Mouse (Mus musculus) cerebellum, postnatal 14 days (tissue): ENCODE data around the gene Prss56.
A peak's percentile ranks its signal among the peaks of the same experiment; 100 is the strongest.

ENCODE experiments used
- DNase-seq, 2 experiments: peaks; one replicate each; pipeline ENCODE4 v3.0.0; 2021; ENCODE audit warnings: mixed read lengths in 2 of 2

The Prss56 gene

GRCm38 (mm10) chr1:87183013-87183412 lies at the start of gene Prss56:
Gene Prss56 (plus strand): TSS chr1:87183313.
- no peak for DNase-seq

GRCm38 (mm10) chr1:87141550-87141949 lies 41.6 kb upstream of the Prss56 start:
- DNase-seq: no peak

- peak in 1 of 2 experiments; percentile 59 for DNase-seq
Measured at GRCm38 (mm10) chr1:87142456-87142855, 40.7 kb upstream of the Prss56 start.

- no peak for DNase-seq
Measured at GRCm38 (mm10) chr1:87143141-87143540, 40.0 kb upstream of the Prss56 start.

- DNase-seq: no peak
Measured at GRCm38 (mm10) chr1:87149422-87149821, 33.7 kb upstream of the Prss56 start.

- no peak for DNase-seq
Measured at GRCm38 (mm10) chr1:87151286-87151685, 31.8 kb upstream of the Prss56 start.

- no peak for DNase-seq
Measured at GRCm38 (mm10) chr1:87153776-87154500, 29.2 kb upstream of the Prss56 start.

GRCm38 (mm10) chr1:87154501-87155120 lies 28.5 kb upstream of the Prss56 start:
- no peak for DNase-seq

- no peak for DNase-seq
Measured at GRCm38 (mm10) chr1:87155531-87156198, 27.4 kb upstream of the Prss56 start.

GRCm38 (mm10) chr1:87156199-87156587 lies 26.9 kb upstream of the Prss56 start, which contains the start of gene Ecel1:
Gene Ecel1 (minus strand): TSS chr1:87156521.
- no peak for DNase-seq

- no peak for DNase-seq
Measured at GRCm38 (mm10) chr1:87159396-87159795, 23.7 kb upstream of the Prss56 start.

GRCm38 (mm10) chr1:87164164-87164795 lies 18.8 kb upstream of the Prss56 start:
- DNase-seq: no peak

- no peak for DNase-seq
Measured at GRCm38 (mm10) chr1:87164796-87165184, 18.3 kb upstream of the Prss56 start.

GRCm38 (mm10) chr1:87170458-87170857 lies 12.7 kb upstream of the Prss56 start:
- no peak for DNase-seq

- no peak for DNase-seq
Measured at GRCm38 (mm10) chr1:87171312-87171711, 11.8 kb upstream of the Prss56 start.

- no peak for DNase-seq
Measured at GRCm38 (mm10) chr1:87172316-87172715, 10.8 kb upstream of the Prss56 start.

GRCm38 (mm10) chr1:87174006-87174955 lies 8.8 kb upstream of the Prss56 start:
- peak; percentile 74 to 79 for DNase-seq

GRCm38 (mm10) chr1:87175852-87176292 lies 7.2 kb upstream of the Prss56 start:
- peak; percentile 46 to 61 for DNase-seq

GRCm38 (mm10) chr1:87180896-87181295 lies 2.2 kb upstream of the Prss56 start:
- no peak for DNase-seq

GRCm38 (mm10) chr1:87183998-87184750 lies 1.1 kb downstream of the Prss56 start:
- DNase-seq: peak in 1 of 2 experiments; percentile 43

- DNase-seq: peak; percentile 79 to 84
Measured at GRCm38 (mm10) chr1:87184751-87185139, 1.6 kb downstream of the Prss56 start.
